Mouse (Mus musculus): Measurements from ENCODE around the gene Fundc2.

DNA sequence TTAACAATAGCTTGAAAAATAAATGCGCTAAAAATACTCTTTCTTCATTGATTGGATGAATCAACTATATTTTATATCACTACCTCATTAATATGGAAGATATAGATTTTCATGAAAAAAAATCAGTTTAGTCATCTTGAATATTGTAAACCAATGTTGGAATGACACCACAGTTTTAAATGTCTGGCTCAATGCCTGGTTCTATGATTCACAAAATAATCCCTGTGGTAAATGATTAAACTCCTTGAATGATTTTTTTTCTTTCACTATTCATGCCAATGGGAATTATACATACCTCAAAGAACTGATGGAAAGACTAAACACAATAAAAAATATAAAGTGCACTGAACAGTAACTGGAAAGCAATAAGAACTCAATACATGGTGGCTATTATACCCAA, 27.5 kb downstream of the Fundc2 start:
- TF ChIP-seq POLR2A (IDR thresholded peaks at IDR 0.05; ENCODE audit: low read depth, low read length) (no peak), CTCF (IDR thresholded peaks at IDR 0.05; ENCODE audit: extremely low read depth, insufficient read length, insufficient replicate concordance, low read depth, low read length) (no peak)

Data from small intestine, adult 2 months (tissue).